Comparison of ENCODE assay signal across 19 mouse cellular contexts in genomic region chr11:74442396-74442795, GRCm38 (mm10).
"Had no signal": no experiment of that assay in that cellular context is flagged by ENCODE, and none has a peak within 500 bp of the region (broad histone marks: within the 10 kb centered on the region; RNA-seq: fewer than 3 reads in every experiment).

No protein-coding gene starts in this region.

- H3K27ac ChIP-seq: kidney, postnatal 0 days; limb, embryonic 13.5 days; liver, embryonic 15.5 days; macrophage; neural tube, embryonic 15.5 days; stomach, embryonic 15.5 days had no signal

- H3K9me3 ChIP-seq: liver, embryonic 15.5 days; megakaryocyte, embryonic 14.5 days; neural tube, embryonic 15.5 days; stomach, embryonic 15.5 days had no signal

- H3K36me3 ChIP-seq: limb, embryonic 13.5 days; liver, embryonic 15.5 days; neural tube, embryonic 15.5 days; stomach, embryonic 15.5 days had no signal

- H3K4me1 ChIP-seq: liver, embryonic 15.5 days had no signal

- H3K9ac ChIP-seq: limb, embryonic 13.5 days; liver, embryonic 15.5 days; lung, embryonic 14.5 days; neural tube, embryonic 15.5 days; stomach, embryonic 15.5 days had no signal

- H3K27me3 ChIP-seq: limb, embryonic 13.5 days; liver, embryonic 15.5 days; neural tube, embryonic 15.5 days; stomach, embryonic 15.5 days had no signal

- H3K4me2 ChIP-seq: limb, embryonic 13.5 days; liver, embryonic 15.5 days; lung, embryonic 14.5 days; midbrain, embryonic 11.5 days; neural tube, embryonic 15.5 days; stomach, embryonic 15.5 days had no signal

- DNase-seq: kidney, adult 11 months; kidney, adult 9 months; kidney, postnatal 36 days; layer of hippocampus, adult 9-11 months; layer of hippocampus, postnatal 36 days; left cerebral cortex, postnatal 4 days; lung, embryonic 14.5 days; lung, postnatal 10 days; right cerebral cortex, postnatal 4 days; thymus, postnatal 36 days had no signal

- H3K4me3 ChIP-seq: limb, embryonic 13.5 days; liver, embryonic 15.5 days; megakaryocyte, embryonic 14.5 days; neural tube, embryonic 15.5 days; stomach, embryonic 15.5 days had no signal

- ATAC-seq: midbrain, embryonic 16.5 days had no signal
